Mouse (Mus musculus) lung, postnatal 0 days (tissue): ENCODE measurements at regions not wholly inside any gene's neighbourhood (a gene's known extent, or its start where the extent isn't known, plus 50 kb on each side); places are given as distances from the start of the nearest gene placed in this dataset.
"Not testable (repeated sequence)": the region's sequence is repeated elsewhere in the genome, so short reads cannot be mapped to it uniquely, and the experiment has no call there.

Source experiments
- ATAC-seq: fragments of 200-750 bp; cut with Nextera tagmentation; 2 replicates; pipeline ENCODE4 v1.8.0; 2017; ENCODE audit warnings: moderate library complexity
- DNase-seq: peaks from one replicate; pipeline ENCODE4 v3.0.0-alpha.2; 2016; ENCODE audit warnings: low spot score
- H3K27ac ChIP-seq: fragments of 300-500 bp; sonication (generic); 2 replicates; pipeline ENCODE4 v1.5.1; 2014; ENCODE audit warnings: antibody characterized with exemption, mild to moderate bottlenecking, low read length, mixed read lengths
- H3K27me3 ChIP-seq: fragments of 300-500 bp; sonication (generic); replicated peaks from 2 replicates; pipeline ENCODE4 v1.6.1; 2014; ENCODE audit warnings: low read length, mixed read lengths; ENCODE audit not compliant: insufficient read depth
- H3K36me3 ChIP-seq: fragments of 300-500 bp; sonication (generic); 2 replicates; pipeline ENCODE4 v1.6.1; 2014; ENCODE audit warnings: low read length, mixed read lengths; ENCODE audit not compliant: insufficient read depth
- H3K4me1 ChIP-seq: fragments of 300-500 bp; sonication (generic); 2 replicates; pipeline ENCODE4 v1.6.1; 2014; ENCODE audit warnings: antibody characterized with exemption, low read depth, low read length, mixed read lengths; ENCODE audit not compliant: insufficient read depth
- H3K4me2 ChIP-seq: fragments of 300-500 bp; sonication (generic); replicated peaks from 2 replicates; pipeline ENCODE4 v1.6.1; 2014; ENCODE audit warnings: low read depth, mild to moderate bottlenecking, low read length, moderate library complexity, mixed read lengths
- H3K4me3 ChIP-seq: fragments of 300-500 bp; sonication (generic); 2 replicates; pipeline ENCODE4 v1.5.1; 2014; ENCODE audit warnings: low read depth, low read length
- H3K9ac ChIP-seq: fragments of 300-500 bp; sonication (generic); replicated peaks from 2 replicates; pipeline ENCODE4 v1.6.1; 2014; ENCODE audit warnings: low read depth, mild to moderate bottlenecking
- H3K9me3 ChIP-seq: fragments of 300-500 bp; sonication (generic); 2 replicates; pipeline ENCODE4 v1.6.1; 2016; ENCODE audit warnings: low read length, mixed read lengths
- CTCF ChIP-seq: IDR thresholded peaks from 2 replicates; pipeline ENCODE4 v1.5.1; 2016; ENCODE audit warnings: antibody characterized with exemption, mild to moderate bottlenecking
- EP300 ChIP-seq: IDR thresholded peaks from 2 replicates; pipeline ENCODE4 v1.6.1; 2016; ENCODE audit warnings: antibody characterized with exemption, mild to moderate bottlenecking, control low read depth
- WGBS: fragments of 180-500 bp; shearing (Covaris S2); extraction: QIAGEN DNeasy Blood & Tissue Kit; methylation state at CpG from one replicate; pipeline ENCODE4 v1.1.7; 2014; 5-methylcytosine and 5-hydroxymethylcytosine counted together

DNA sequence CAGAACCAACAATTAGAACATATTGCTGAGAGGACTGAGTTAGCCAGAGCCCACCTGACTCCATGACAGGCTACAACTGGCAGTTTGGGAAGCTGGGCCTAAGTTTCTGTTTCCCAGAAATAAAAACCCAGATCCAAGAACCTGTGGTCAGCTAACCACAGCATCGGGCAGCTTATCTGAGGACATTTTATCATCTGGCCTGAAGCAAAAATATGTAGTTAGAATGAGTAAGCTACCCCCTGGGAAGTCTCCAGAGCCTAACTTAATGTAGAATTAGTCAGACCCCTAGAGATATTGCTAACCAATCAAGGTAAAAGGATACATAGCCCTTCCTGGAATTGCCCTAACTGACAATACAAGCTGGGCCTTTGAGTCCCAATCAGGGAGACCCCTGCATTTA lies 124.7 kb upstream of the Fer start:
- H3K4me3 ChIP-seq: no peak overlapping the region
- no peak overlapping the region for H3K27ac ChIP-seq
- H3K36me3 ChIP-seq: no peaks in the 10 kb centered on the region
- H3K27me3 ChIP-seq: no peaks in the 10 kb centered on the region
- DNase-seq (no peak), ATAC-seq (no peak)
- H3K4me2 ChIP-seq: no peak overlapping the region
- TF ChIP-seq EP300: no peak
- TF ChIP-seq CTCF: no peak
- H3K4me1 ChIP-seq: no peaks in the 10 kb centered on the region
- no peaks in the 10 kb centered on the region for H3K9me3 ChIP-seq
- whole genome bisulfite sequencing: 88% methylated on average over 1 of the region's 1 CpGs
- no peak overlapping the region for H3K9ac ChIP-seq

DNA sequence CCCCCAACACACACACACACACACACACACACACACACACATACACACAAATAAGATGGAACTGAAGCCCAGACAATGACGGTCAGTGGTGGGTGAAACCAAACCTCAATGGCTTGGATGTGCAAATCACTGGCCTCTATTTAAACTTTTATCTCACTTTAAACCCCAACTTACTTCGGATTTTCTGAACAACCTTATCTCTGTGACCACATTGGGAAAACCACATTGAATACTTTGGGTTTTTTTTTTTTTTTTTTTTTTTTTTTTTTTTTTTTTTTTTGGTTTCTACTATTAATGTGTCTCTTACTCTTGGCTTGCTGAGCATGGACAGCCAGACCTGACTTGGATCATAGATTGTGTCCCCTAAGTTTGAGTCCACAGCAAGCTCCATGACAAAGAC lies 123.2 kb upstream of the Fer start:
- Histone ChIP-seq H3K36me3 (no peaks in the 10 kb centered on the region), H3K27ac (no peak overlapping the region), H3K4me1 (no peaks in the 10 kb centered on the region), H3K9me3 (no peaks in the 10 kb centered on the region), H3K4me3 (no peak overlapping the region), H3K27me3 (no peaks in the 10 kb centered on the region), H3K4me2 (no peak overlapping the region), H3K9ac (no peak overlapping the region)
- ATAC-seq: no peak
- no peak for TF ChIP-seq EP300
- TF ChIP-seq CTCF: no peak
- no peak for DNase-seq
- whole genome bisulfite sequencing: 62% methylated on average over 2 of the region's 2 CpGs

DNA sequence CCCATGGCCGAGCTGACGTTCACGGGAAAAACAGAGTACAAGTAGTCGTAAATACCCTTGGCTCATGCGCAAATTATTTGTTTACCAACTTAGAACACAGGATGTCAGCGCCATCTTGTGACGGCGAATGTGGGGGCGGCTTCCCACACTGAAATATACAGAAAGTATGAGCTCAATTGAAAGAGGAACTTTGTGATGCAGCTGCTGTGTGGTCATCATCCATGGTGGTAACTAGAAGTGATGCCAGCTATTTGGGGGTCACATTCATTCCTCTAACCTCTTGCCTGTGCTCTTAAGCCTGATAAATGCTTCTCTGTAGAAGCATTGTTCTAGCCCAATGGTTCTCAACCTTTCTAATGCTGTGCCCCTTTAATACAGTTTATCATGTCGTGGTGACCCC lies 113.6 kb upstream of the Fer start:
- H3K36me3 ChIP-seq, H3K4me1 ChIP-seq, DNase-seq, H3K27ac ChIP-seq, H3K9ac ChIP-seq, H3K9me3 ChIP-seq, H3K4me3 ChIP-seq, H3K4me2 ChIP-seq, ATAC-seq, H3K27me3 ChIP-seq: not testable (repeated sequence)
- WGBS: 91% methylated on average over 5 of the region's 10 CpGs

DNA sequence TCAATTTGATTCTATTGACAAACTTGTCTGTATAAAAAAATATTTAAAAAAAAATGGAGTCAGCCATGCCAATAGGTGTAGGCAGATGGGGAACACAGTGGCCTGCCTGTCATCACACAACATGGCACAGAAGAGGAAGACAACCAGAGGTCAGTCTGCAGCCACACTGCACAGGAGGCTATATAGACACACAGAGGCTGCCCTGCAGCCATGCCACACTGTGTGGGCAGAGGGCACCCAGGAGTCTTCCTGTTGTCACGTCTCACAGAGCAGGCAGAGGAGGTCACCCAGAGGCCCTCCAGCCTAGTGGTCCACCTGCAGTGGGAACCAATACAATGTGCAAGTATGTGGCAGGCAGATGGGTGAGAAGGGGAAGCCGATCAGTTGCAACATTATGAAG lies 108.5 kb upstream of the Fer start:
- no peaks in the 10 kb centered on the region for H3K4me1 ChIP-seq

DNA sequence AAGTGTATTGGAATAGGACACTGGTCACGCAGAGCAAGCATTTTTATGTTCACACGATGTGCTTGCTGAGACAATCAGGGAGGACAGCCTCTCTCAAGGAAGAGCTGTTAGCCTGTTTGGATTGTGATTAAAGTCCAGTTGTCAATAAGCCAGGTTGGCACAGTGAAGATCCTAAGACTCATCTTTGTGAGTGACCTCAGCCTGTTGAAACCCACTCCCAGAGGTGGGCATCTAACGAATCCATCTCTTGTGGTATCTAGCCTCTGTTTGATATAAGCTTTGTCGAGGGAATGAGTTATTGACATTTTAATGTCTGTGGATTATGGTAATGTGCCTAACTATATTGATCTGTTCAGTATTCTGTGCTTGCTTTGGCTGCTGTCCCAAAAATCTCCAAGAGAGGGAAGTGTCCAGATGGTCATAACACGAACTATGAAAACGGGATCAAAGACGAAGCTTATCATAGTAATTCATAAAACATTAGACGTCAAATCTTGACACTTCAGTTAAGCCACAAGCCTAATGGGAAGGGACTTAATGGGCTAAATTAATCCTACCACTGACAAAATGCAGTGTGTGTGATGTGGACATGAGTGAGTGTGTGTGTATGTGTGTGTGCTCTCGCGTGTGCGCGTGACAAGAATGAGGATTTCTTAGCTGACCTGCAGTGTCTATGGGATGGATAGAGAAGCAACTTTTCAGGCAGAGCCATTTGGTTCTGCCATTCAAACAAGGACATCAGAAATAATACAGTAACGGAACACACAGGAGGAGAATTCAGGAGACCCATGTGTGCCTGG lies 104.8 kb upstream of the Fer start:
- Histone ChIP-seq H3K4me3 (no peak overlapping the region), H3K27me3 (no peaks in the 10 kb centered on the region), H3K27ac (no peak overlapping the region), H3K4me1 (no peaks in the 10 kb centered on the region), H3K9me3 (no peaks in the 10 kb centered on the region), H3K9ac (no peak overlapping the region), H3K36me3 (no peaks in the 10 kb centered on the region), H3K4me2 (no peak overlapping the region)
- ATAC-seq: no peak
- DNase-seq: no peak
- 65% methylated on average over 13 of the region's 13 CpGs for WGBS
- TF ChIP-seq CTCF (no peak), EP300 (no peak)

More for the DNA sequence above, 108.5 kb upstream of the Fer start:
- H3K4me2 ChIP-seq: no peak overlapping the region
- no peak overlapping the region for H3K4me3 ChIP-seq
- H3K27me3 ChIP-seq: no peaks in the 10 kb centered on the region
- TF ChIP-seq CTCF (no peak), EP300 (no peak)
- ATAC-seq (no peak), DNase-seq (no peak)
- no peak overlapping the region for H3K9ac ChIP-seq
- no peak overlapping the region for H3K27ac ChIP-seq
- 63% methylated on average over 2 of the region's 2 CpGs for WGBS
- no peaks in the 10 kb centered on the region for H3K36me3 ChIP-seq
- H3K9me3 ChIP-seq: no peaks in the 10 kb centered on the region

DNA sequence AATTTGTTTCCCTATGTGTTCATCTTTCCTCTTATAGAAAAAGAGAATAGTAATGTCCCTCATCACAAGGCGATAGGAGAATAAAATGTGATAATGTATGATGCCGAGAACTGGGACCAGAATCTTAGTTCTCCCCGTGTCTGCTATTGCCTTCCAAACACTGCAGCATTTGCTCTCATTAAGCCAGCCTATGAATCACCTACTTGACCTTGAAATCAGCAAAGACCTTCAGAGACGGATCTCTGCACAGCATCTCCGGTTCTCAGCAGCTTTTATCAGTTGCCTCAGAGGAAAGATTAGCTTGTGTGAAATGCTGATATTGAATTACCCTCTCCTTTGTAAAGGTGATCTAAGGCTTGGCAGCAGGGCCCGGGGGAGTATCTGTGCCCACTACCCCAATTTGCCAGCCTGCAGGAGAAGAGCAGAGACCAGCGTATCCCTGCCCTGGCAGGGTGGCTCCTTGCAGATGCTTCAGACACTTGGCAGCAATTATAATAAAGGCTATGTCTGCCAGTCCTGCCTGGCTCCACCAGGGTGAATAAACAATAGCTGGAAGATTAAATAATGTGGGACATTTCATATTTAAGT lies 104.0 kb upstream of the Fer start:
- H3K27me3 ChIP-seq: no peaks in the 10 kb centered on the region
- TF ChIP-seq EP300 (no peak), CTCF (no peak)
- H3K9ac ChIP-seq: no peak overlapping the region
- no peaks in the 10 kb centered on the region for H3K9me3 ChIP-seq
- ATAC-seq (no peak), DNase-seq (no peak)
- 70% methylated on average over 7 of the region's 7 CpGs for WGBS
- no peaks in the 10 kb centered on the region for H3K4me1 ChIP-seq
- H3K36me3 ChIP-seq: no peaks in the 10 kb centered on the region
- no peak overlapping the region for H3K4me3 ChIP-seq
- H3K4me2 ChIP-seq: no peak overlapping the region
- H3K27ac ChIP-seq: no peak overlapping the region
